Mouse (Mus musculus): ENCODE measurements around the gene Gm20696. TPM values are rescaled to one million over a fixed set of nuclear protein-coding genes. Genes with fewer than 3 reads are reported as not detected.

The Gm20696 gene
- polyA plus RNA-seq, 1 experiment from 2014 or later, result 4.4 TPM

DNA sequence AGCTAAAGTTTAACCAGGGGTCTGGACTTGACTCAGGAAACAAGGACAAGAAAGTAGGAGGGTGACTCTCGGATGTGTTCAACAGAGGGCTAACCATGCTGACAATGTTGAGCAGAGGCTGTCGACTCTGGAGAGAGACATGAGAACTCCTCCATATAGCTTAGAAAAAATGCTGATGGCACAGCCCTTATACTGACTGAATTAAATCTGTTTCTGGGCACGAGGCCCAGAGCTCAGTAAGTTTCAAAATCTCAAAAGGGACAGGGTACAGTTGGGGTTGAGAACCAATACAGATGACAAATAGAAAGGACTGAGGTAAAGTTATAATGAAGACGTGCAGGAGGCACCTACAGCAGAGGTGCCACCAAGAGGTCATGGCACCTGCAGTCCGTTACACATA, 386.0 kb downstream of the Gm20696 start:
- no peak for ATAC-seq (ENCODE audit: low FRiP score)
- Histone ChIP-seq H3K27ac (no peak overlapping the region), H3K4me1 (peaks cover 6% of the 10 kb centered on the region; the same call in 1 of the 2 replicates), H3K36me3 (no peaks in the 10 kb centered on the region), H3K9me3 (replicated peaks) (no peaks in the 10 kb centered on the region), H3K9ac (no peak overlapping the region), H3K4me2 (replicated peaks) (no peak overlapping the region), H3K27me3 (no peaks in the 10 kb centered on the region), H3K4me3 (no peak overlapping the region)
- WGBS, result 84% methylated on average over 5 of the region's 5 CpGs

GRCm38 (mm10) chr6:99277251-99277650, 389.3 kb downstream of the Gm20696 start:
- no peak for ATAC-seq (ENCODE audit: low FRiP score)
- no peak overlapping the region for H3K27ac ChIP-seq
- no peak overlapping the region for H3K9ac ChIP-seq
- H3K27me3 ChIP-seq, result no peaks in the 10 kb centered on the region
- no peak overlapping the region for H3K4me3 ChIP-seq
- WGBS, result 100% methylated on average over 1 of the region's 1 CpGs
- no peaks in the 10 kb centered on the region for H3K4me1 ChIP-seq
- no peak overlapping the region for H3K4me2 ChIP-seq (replicated peaks)
- no peaks in the 10 kb centered on the region for H3K9me3 ChIP-seq (replicated peaks)
- H3K36me3 ChIP-seq, result no peaks in the 10 kb centered on the region

- no peaks in the 10 kb centered on the region for H3K4me1 ChIP-seq
- ATAC-seq (ENCODE audit: low FRiP score), result no peak
- H3K27ac ChIP-seq, result no peak overlapping the region
- H3K9ac ChIP-seq, result no peak overlapping the region
- H3K36me3 ChIP-seq, result no peaks in the 10 kb centered on the region
- no peaks in the 10 kb centered on the region for H3K9me3 ChIP-seq (replicated peaks)
- WGBS, result 75% methylated on average over 7 of the region's 7 CpGs
- H3K27me3 ChIP-seq, result no peaks in the 10 kb centered on the region
- no peak overlapping the region for H3K4me2 ChIP-seq (replicated peaks)
- no peak overlapping the region for H3K4me3 ChIP-seq
Measured at GRCm38 (mm10) chr6:99276297-99276653, 390.3 kb downstream of the Gm20696 start.

DNA sequence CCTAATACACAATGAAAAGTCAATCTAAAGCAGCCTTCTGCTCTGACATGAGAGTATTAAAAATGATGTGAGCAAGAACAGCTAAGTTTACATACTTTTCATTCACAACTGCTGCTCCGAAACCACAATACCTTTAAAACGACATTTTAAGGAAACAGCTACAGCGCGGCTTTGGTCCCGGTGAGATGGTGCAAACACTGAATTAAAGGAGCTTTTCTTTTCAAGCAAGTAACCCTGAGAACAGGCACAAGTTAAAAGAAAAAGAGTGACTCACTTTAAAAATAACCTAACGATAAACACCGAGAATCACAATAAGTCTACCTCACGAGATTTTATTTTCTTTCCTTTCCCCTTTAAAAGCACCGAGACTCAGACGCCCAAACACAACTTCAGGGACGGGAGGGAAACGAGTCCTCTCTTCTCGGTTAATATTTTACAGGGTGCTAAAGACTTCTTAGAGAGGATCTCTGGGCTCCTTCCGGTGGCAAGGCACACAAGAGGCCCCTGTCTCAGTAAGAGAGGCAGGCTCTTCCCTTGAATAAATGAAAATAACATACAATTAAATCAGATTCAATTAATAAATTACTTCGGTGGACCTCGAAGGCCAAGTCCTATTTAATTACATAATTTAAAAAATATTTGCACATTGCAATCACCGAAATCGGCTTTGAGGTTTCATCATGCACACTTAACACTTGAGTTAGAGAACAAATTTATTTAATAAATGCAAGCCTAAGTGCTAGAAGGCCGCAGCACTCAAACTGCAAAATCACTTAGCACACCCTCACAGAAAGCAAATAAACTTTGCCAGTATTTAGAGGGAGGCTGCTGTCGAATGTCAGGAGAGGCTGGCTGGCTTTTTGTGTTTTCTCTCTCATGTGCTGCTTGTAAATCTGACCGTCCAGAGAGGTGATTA, 391.0 kb downstream of the Gm20696 start:
- Histone ChIP-seq H3K4me1 (0 out of 2 replicates have a peak, but pooled peaks cover 3% of the 10 kb centered on the region), H3K9ac (no peak overlapping the region), H3K9me3 (replicated peaks) (no peaks in the 10 kb centered on the region), H3K4me3 (no peak overlapping the region), H3K36me3 (no peaks in the 10 kb centered on the region), H3K27me3 (no peaks in the 10 kb centered on the region), H3K27ac (no peak overlapping the region), H3K4me2 (replicated peaks) (no peak overlapping the region)
- WGBS, result 60% methylated on average over 21 of the region's 21 CpGs
- no peak for ATAC-seq (ENCODE audit: low FRiP score)

DNA sequence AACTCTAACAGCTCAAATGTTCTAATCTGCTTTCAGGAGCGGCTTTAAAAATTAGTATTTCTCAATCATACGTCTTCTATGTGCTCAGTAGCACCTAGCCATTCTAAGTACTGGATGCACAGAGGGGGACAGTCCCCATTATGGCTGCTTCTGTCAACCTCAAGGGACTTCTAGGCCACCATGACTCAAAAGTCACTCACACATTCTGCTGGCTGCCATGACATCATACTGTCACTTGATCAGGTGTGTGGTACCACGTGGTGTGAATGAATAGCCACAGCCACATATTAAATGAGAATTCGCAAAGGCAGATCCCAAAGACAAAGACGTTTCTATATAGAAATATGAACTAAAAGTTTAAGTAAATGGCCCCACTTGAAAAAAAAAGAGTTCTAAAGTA, 391.9 kb downstream of the Gm20696 start:
- ATAC-seq (ENCODE audit: low FRiP score), result no peak
- Histone ChIP-seq H3K27me3 (no peaks in the 10 kb centered on the region), H3K4me3 (no peak overlapping the region), H3K36me3 (no peaks in the 10 kb centered on the region), H3K4me2 (replicated peaks) (no peak overlapping the region), H3K9me3 (replicated peaks) (no peaks in the 10 kb centered on the region), H3K9ac (no peak overlapping the region), H3K4me1 (0 out of 2 replicates have a peak, but pooled peaks cover 3% of the 10 kb centered on the region), H3K27ac (no peak overlapping the region)
- WGBS, result 95% methylated on average over 5 of the region's 5 CpGs

DNA sequence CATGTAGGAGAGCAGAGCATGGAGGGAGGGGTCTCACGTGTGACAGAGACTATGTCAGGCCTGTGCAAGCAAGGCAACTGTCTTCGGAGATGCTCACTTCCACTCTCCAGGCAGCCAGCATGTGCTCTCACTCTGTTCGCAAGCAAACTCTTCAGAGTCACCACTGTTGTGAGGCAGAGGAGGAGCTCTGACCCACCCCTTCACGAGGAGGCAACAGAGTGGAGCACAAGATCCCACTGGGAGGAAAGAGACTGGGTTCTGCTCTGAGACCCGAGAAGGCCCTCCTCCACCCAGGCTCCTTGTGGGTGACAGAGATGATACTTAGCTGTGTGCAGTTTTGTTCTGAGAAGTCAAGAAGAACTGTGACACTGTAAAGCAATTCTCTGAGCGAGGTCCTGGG, 392.4 kb downstream of the Gm20696 start:
- H3K4me1 ChIP-seq, result 0 out of 2 replicates have a peak, but pooled peaks cover 3% of the 10 kb centered on the region
- H3K27me3 ChIP-seq, result no peaks in the 10 kb centered on the region
- 81% methylated on average over 6 of the region's 6 CpGs for WGBS
- no peaks in the 10 kb centered on the region for H3K9me3 ChIP-seq (replicated peaks)
- ATAC-seq (ENCODE audit: low FRiP score), result no peak
- H3K4me2 ChIP-seq (replicated peaks), result no peak overlapping the region
- H3K36me3 ChIP-seq, result no peaks in the 10 kb centered on the region
- H3K4me3 ChIP-seq, result no peak overlapping the region
- H3K27ac ChIP-seq, result no peak overlapping the region
- no peak overlapping the region for H3K9ac ChIP-seq

GRCm38 (mm10) chr6:99273177-99273576, 393.4 kb downstream of the Gm20696 start:
- Histone ChIP-seq H3K27me3 (no peaks in the 10 kb centered on the region), H3K9me3 (replicated peaks) (no peaks in the 10 kb centered on the region), H3K4me3 (no peak overlapping the region), H3K27ac (no peak overlapping the region), H3K36me3 (no peaks in the 10 kb centered on the region), H3K4me2 (replicated peaks) (no peak overlapping the region), H3K4me1 (peaks cover 9% of the 10 kb centered on the region; the same call in 1 of the 2 replicates), H3K9ac (no peak overlapping the region)
- 79% methylated on average over 5 of the region's 5 CpGs for WGBS
- ATAC-seq (ENCODE audit: low FRiP score), result no peak

- peaks cover 11% of the 10 kb centered on the region; the same call in 1 of the 2 replicates for H3K4me1 ChIP-seq
- H3K4me3 ChIP-seq, result no peak overlapping the region
- H3K27me3 ChIP-seq, result no peaks in the 10 kb centered on the region
- H3K9me3 ChIP-seq (replicated peaks), result no peaks in the 10 kb centered on the region
- WGBS, result 81% methylated on average over 3 of the region's 3 CpGs
- no peaks in the 10 kb centered on the region for H3K36me3 ChIP-seq
- ATAC-seq (ENCODE audit: low FRiP score), result no peak
- H3K4me2 ChIP-seq (replicated peaks), result no peak overlapping the region
- no peak overlapping the region for H3K27ac ChIP-seq
- H3K9ac ChIP-seq, result no peak overlapping the region
Measured at GRCm38 (mm10) chr6:99272174-99272573, 394.4 kb downstream of the Gm20696 start.

DNA sequence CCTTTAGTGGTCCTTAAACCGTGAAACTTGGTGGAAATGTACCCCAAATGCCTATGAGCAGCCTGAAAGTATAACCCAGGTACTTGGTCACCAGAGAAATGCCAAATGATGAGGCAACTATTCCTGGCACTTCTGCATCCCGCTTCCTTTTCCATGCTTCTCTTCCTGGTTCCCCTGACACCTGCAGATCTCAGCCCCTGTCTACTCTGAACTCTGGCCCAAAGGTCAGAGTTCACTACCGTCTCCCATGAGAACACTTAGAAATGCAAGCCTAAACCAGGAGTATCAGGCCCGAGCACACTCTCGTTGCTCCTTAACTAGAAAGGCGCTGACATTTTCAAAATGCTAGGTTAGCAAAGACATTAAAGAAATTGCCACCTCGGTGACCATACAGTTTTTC, 394.9 kb downstream of the Gm20696 start:
- no peak overlapping the region for H3K9ac ChIP-seq
- WGBS, result 75% methylated on average over 7 of the region's 7 CpGs
- H3K9me3 ChIP-seq (replicated peaks), result no peaks in the 10 kb centered on the region
- H3K4me2 ChIP-seq (replicated peaks), result no peak overlapping the region
- ATAC-seq (ENCODE audit: low FRiP score), result no peak
- H3K4me3 ChIP-seq, result no peak overlapping the region
- no peak overlapping the region for H3K27ac ChIP-seq
- H3K4me1 ChIP-seq, result peaks cover 12% of the 10 kb centered on the region
- H3K27me3 ChIP-seq, result no peaks in the 10 kb centered on the region
- no peaks in the 10 kb centered on the region for H3K36me3 ChIP-seq

DNA sequence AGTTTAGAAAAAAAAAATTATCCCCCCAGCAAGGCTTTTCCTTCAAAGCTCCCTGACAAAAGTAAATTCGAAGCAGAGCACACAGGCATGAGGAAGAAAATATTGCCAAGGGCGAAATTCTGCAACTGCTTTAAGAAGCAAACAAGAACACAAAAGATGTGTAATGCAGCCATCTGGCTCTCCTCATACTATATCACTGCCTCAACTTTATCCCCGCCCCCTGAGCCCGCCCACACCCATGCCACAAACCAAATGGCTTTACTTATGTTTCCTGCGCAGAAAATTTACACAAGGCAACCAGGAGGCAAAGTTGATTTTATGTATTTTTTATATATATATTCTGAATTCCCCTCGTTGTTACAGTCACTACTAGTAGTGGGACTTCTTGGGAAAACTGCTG, 396.7 kb downstream of the Gm20696 start:
- no peak overlapping the region for H3K4me3 ChIP-seq
- no peak overlapping the region for H3K27ac ChIP-seq
- no peak overlapping the region for H3K4me2 ChIP-seq (replicated peaks)
- 74% methylated on average over 6 of the region's 6 CpGs for WGBS
- H3K9ac ChIP-seq, result no peak overlapping the region
- ATAC-seq (ENCODE audit: low FRiP score), result no peak
- 0 out of 2 replicates have a peak, but pooled peaks cover 3% of the 10 kb centered on the region for H3K27me3 ChIP-seq
- no peaks in the 10 kb centered on the region for H3K36me3 ChIP-seq
- H3K9me3 ChIP-seq (replicated peaks), result no peaks in the 10 kb centered on the region
- peaks cover 29% of the 10 kb centered on the region for H3K4me1 ChIP-seq

DNA sequence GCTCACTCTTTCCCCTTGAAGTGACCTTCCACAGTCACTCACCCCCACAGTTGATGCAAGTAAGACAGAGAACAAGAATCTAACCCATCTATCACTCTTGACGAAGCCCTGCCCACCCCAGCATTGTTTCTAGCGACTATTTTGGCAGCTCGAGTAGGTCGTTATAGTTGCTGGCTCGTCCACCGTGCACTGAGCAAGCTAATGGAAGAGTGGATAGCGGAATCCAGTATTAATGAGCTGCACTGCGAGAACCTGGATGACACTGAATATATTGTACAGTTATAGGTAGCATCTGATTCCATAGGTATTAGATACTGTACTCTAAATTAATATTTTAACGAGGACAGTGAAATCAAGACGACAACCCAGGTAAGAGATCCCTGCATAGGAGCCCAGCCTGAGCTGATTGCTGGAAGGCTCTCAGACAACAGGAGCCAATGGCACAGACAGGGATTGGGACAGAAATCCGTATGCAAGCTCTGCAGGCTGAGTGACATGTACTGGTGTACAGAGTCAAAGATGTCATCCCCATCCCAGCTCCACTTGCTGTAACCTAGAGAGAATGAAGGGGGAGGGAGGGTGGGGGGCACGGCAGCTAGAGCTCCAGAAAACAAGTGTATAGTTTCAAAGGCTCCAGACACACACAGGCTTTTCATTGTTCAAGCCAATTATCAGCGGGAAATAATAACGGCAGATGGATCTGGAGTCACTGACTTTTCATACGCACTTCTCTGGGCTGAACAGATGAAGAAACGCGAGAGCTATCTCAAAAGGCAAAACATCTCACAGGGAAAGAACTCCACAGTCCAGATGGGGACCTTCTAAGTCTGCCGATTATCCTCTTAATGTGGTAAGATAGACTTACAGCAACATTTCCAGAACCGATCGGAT, 398.2 kb downstream of the Gm20696 start:
- Histone ChIP-seq H3K27ac (peak overlapping the region; percentile 35; the same call in 1 of the 2 replicates), H3K36me3 (no peaks in the 10 kb centered on the region), H3K9ac (no peak overlapping the region), H3K4me1 (peaks cover 42% of the 10 kb centered on the region), H3K4me2 (replicated peaks) (no peak overlapping the region), H3K4me3 (no peak overlapping the region), H3K9me3 (replicated peaks) (no peaks in the 10 kb centered on the region), H3K27me3 (peaks cover 3% of the 10 kb centered on the region; the same call in 1 of the 2 replicates)
- WGBS, result 48% methylated on average over 20 of the region's 20 CpGs
- peak; percentile 61 for ATAC-seq (ENCODE audit: low FRiP score)

- no peaks in the 10 kb centered on the region for H3K36me3 ChIP-seq
- peaks cover 3% of the 10 kb centered on the region; the same call in 1 of the 2 replicates for H3K27me3 ChIP-seq
- no peaks in the 10 kb centered on the region for H3K9me3 ChIP-seq (replicated peaks)
- H3K9ac ChIP-seq, result peak overlapping the region; percentile 24
- 19% methylated on average over 13 of the region's 13 CpGs for WGBS
- H3K4me1 ChIP-seq, result peaks cover 53% of the 10 kb centered on the region
- H3K27ac ChIP-seq, result peak overlapping the region; percentile 66
- no peak for ATAC-seq (ENCODE audit: low FRiP score)
- H3K4me3 ChIP-seq, result no peak overlapping the region
- peak overlapping the region; percentile 29 for H3K4me2 ChIP-seq (replicated peaks)
Measured at GRCm38 (mm10) chr6:99265945-99266656, 400.5 kb downstream of the Gm20696 start.

All from hindbrain, embryonic 12.5 days (tissue).